Mouse (Mus musculus) ES-Bruce4 (cell line): ENCODE measurements around the gene Nudt14. TPM values are rescaled to one million over a fixed set of nuclear protein-coding genes. Genes with fewer than 3 reads are reported as not detected.

Source experiments
- H3K27ac ChIP-seq: 2 replicates; pipeline ENCODE4 v1.5.1; 2012; ENCODE audit warnings: low read length, inconsistent platforms; ENCODE audit not compliant: insufficient read depth
- H3K27me3 ChIP-seq: 2 replicates; pipeline ENCODE4 v1.6.1; 2012; ENCODE audit warnings: mild to moderate bottlenecking, low read length, inconsistent platforms; ENCODE audit not compliant: control insufficient read depth, poor library complexity, insufficient read depth, severe bottlenecking
- H3K36me3 ChIP-seq: 2 replicates; pipeline ENCODE4 v1.6.1; 2012; ENCODE audit warnings: inconsistent platforms, mild to moderate bottlenecking, low read length, moderate library complexity; ENCODE audit not compliant: control insufficient read depth, poor library complexity, insufficient read depth, severe bottlenecking
- H3K4me1 ChIP-seq: one replicate; pipeline ENCODE4 v1.8.1; 2011; ENCODE audit warnings: low read length; ENCODE audit not compliant: control insufficient read depth, insufficient read depth
- H3K4me3 ChIP-seq: 2 replicates; pipeline ENCODE4 v1.5.1; 2011; ENCODE audit warnings: low read depth, mild to moderate bottlenecking, low read length
- H3K9ac ChIP-seq: 2 replicates; pipeline ENCODE4 v1.6.1; 2012; ENCODE audit warnings: low read depth, mild to moderate bottlenecking, inconsistent platforms; ENCODE audit not compliant: poor library complexity, severe bottlenecking
- H3K9me3 ChIP-seq: replicated peaks from 2 replicates; pipeline ENCODE4 v1.6.1; 2012; ENCODE audit warnings: mild to moderate bottlenecking, low read length, inconsistent platforms; ENCODE audit not compliant: control insufficient read depth, poor library complexity, insufficient read depth, severe bottlenecking
- CTCF ChIP-seq: IDR thresholded peaks from one replicate; pipeline ENCODE4 v1.8.1; 2011; ENCODE audit warnings: low read depth, low read length
- EP300 ChIP-seq: IDR thresholded peaks from 2 replicates; pipeline ENCODE4 v1.6.1; 2011; ENCODE audit warnings: low read depth, low read length; ENCODE audit not compliant: insufficient read depth
- POLR2A ChIP-seq: IDR thresholded peaks from one replicate; pipeline ENCODE4 v1.8.1; 2011; ENCODE audit warnings: low read length; ENCODE audit not compliant: insufficient read depth
- polyA plus RNA-seq: library from polyadenylated mRNA; stranded (reverse); fragments of >200 nt; gene quantifications from 2 replicates; pipeline ENCODE4 v1.2.4, GENCODE M21; 2011; ENCODE audit warnings: low read depth; ENCODE audit not compliant: missing spikeins, insufficient read depth, insufficient read length

Gene Nudt14
- polyA plus RNA-seq, 1 experiment: 48.8 TPM

DNA sequence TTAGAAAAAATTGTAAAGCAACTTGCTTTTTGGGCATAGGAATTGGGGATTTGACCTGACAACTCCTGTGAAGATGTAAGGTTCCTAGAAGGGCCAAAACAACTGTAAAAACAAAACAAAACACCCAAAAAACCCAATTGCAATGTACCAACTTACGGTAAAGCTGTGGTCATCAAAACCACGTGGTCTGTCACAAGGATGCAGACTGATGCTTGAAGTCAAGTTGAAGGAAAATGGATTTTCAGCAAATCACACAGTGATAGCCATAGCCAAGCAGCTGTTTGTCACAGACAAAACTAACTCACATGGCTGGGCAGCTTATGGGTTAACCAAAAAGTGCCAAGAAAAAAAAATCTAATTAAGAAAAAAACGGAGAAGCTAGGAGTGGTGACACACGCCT lies 43.0 kb downstream of the Nudt14 start:
- Histone ChIP-seq H3K9me3 (no peaks in the 10 kb centered on the region), H3K36me3 (no peaks in the 10 kb centered on the region), H3K27ac (no peak overlapping the region), H3K4me3 (no peak overlapping the region), H3K27me3 (no peaks in the 10 kb centered on the region), H3K4me1 (no peaks in the 10 kb centered on the region), H3K9ac (no peak overlapping the region)
- no peak for TF ChIP-seq EP300
- no peak for TF ChIP-seq CTCF
- no peak for TF ChIP-seq POLR2A

DNA sequence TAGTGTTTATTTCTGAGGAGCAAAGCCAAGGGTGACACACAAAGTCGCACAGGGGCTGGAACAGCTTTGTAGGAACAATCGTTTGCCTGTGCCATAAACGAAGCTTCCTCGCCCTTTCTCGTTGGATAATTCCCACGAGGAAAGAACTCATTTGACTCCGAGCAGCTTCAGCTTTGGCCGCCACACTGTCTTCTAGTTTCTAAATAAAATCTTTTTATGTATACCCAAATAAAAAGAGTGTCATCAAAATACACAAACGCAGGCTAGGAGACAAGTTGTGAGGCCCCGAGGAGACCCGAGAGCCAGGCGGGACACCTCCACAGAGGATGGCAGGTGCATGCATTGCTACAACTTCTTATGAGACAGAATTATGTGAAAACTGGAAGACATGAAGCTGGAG lies 43.6 kb downstream of the Nudt14 start:
- no peaks in the 10 kb centered on the region for H3K36me3 ChIP-seq
- H3K27ac ChIP-seq: no peak overlapping the region
- no peak overlapping the region for H3K9ac ChIP-seq
- H3K4me1 ChIP-seq: no peaks in the 10 kb centered on the region
- no peaks in the 10 kb centered on the region for H3K27me3 ChIP-seq
- no peaks in the 10 kb centered on the region for H3K9me3 ChIP-seq
- TF ChIP-seq CTCF (no peak), POLR2A (no peak), EP300 (no peak)
- H3K4me3 ChIP-seq: no peak overlapping the region

DNA sequence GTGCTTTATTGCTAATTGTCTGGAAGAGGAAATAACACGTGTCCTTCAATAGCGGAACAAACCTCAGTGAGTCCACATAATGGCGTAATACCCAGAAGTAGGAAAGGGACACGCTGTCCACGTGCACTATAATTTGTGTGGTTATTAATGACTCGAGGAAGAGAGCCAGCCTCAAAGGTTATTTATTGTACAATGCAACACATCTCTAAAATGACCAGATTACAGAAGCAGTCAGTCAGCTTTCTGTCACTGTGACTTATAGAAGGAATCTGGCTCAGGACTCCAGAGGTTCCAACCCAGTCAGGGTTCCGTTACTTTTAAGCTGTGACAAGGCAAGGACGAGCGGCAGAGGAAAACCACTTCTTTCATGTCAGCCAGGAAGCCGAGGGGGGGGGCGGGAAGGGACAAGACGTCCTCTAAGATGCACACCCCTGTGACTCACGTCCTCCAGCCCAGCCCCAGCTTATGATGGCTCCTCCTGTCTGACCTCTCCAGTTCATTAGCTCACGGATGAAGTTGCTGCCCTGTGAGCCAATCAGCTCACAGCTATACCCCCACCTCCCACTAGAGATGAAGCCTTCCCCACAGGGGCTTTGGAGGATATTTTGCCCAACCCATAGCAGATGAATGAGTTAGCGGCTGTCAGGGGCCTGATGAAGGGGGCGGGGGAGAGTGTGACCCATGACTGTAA lies 44.3 kb downstream of the Nudt14 start:
- H3K9ac ChIP-seq: no peak overlapping the region
- no peak overlapping the region for H3K4me3 ChIP-seq
- H3K36me3 ChIP-seq: no peaks in the 10 kb centered on the region
- H3K9me3 ChIP-seq: no peaks in the 10 kb centered on the region
- no peak overlapping the region for H3K27ac ChIP-seq
- H3K4me1 ChIP-seq: no peaks in the 10 kb centered on the region
- H3K27me3 ChIP-seq: no peaks in the 10 kb centered on the region
- TF ChIP-seq CTCF (no peak), POLR2A (no peak), EP300 (no peak)

DNA sequence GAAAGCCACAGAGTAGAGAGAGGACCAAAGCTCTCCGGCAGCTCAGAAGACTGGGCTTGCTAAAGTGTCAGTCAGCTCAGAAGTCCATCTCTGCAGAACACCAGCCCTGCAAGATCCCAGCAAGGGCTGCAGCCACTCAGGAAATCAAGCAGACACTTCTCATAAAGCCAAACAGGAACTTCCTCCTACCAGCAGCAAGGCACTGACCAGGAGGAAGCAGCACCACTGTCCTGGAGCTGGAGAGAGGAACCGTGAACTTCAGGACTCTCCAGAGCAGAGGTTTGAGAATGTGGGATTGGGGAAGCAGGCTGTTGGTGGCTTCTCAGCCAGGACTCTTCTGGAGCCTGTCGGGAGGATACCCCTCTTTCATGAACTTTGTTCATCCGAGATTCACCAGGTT lies 47.0 kb downstream of the Nudt14 start:
- no peaks in the 10 kb centered on the region for H3K36me3 ChIP-seq
- H3K4me3 ChIP-seq: no peak overlapping the region
- H3K9ac ChIP-seq: no peak overlapping the region
- peaks cover 15% of the 10 kb centered on the region for H3K9me3 ChIP-seq
- no peaks in the 10 kb centered on the region for H3K4me1 ChIP-seq
- H3K27me3 ChIP-seq: no peaks in the 10 kb centered on the region
- TF ChIP-seq CTCF (no peak), POLR2A (no peak), EP300 (no peak)
- H3K27ac ChIP-seq: no peak overlapping the region

DNA sequence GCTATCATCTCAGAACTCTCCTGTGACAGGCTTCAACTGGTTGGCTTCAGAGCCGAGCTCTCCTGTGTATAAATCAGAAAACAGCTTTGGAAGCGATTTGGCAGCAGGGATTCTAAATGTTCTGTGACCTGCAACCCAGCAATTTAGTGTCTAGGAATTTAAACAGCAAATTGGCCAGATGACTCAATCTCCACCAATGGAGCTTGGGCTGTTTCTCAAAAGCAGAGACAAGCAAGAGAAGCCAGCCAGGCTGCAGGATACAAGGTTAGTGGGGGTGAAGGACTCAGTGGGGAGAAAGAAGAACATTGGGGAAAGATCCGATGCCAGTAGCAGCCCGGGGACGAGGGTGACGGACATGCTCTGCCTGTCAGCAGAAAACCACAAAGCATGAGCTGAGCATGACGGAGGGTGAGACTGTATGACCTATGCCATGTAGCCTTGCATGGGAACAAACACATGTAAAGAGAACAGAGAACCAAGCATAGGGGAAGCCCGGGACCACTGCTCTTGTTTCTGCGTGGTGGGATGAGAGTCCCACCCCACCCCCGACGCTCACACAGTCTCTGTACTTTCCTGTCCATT lies 47.5 kb downstream of the Nudt14 start:
- no peaks in the 10 kb centered on the region for H3K27me3 ChIP-seq
- no peak overlapping the region for H3K4me3 ChIP-seq
- TF ChIP-seq CTCF (no peak), POLR2A (no peak), EP300 (no peak)
- H3K36me3 ChIP-seq: no peaks in the 10 kb centered on the region
- no peak overlapping the region for H3K27ac ChIP-seq
- H3K9me3 ChIP-seq: peaks cover 15% of the 10 kb centered on the region
- H3K4me1 ChIP-seq: no peaks in the 10 kb centered on the region
- H3K9ac ChIP-seq: no peak overlapping the region

DNA sequence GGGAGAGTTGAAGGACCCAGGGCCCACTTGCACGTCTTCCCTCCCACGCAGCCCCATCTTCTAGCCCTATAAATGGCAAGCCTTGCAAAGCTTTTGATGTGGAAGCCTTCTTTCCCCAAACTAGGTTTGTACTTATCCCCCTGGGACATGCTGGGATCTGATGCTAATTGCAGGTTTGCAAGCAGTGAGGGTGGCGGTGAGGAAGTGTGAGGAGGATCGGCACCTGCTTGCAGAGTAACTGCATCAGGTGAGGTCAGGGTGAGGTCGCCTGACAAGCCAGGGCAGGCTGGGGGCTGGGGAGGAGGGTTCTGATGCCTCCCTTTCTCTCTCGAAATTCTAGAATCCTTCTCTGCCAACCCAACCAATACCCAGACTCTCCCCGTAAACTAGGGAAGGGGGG lies 56.5 kb downstream of the Nudt14 start:
- no peaks in the 10 kb centered on the region for H3K36me3 ChIP-seq
- H3K27ac ChIP-seq: no peak overlapping the region
- H3K9ac ChIP-seq: no peak overlapping the region
- no peak overlapping the region for H3K4me3 ChIP-seq
- H3K9me3 ChIP-seq: peaks cover 14% of the 10 kb centered on the region
- TF ChIP-seq POLR2A (no peak), EP300 (no peak), CTCF (no peak)
- H3K4me1 ChIP-seq: no peaks in the 10 kb centered on the region
- no peaks in the 10 kb centered on the region for H3K27me3 ChIP-seq

Other genes with a start within 250 kb of the Nudt14 start
- 102 and 104 TPM in 2 replicates for gene Cep170b, start 221.7 kb downstream of the Nudt14 start, polyA plus RNA-seq
- gene Pld4, start 181.5 kb downstream of the Nudt14 start, polyA plus RNA-seq: 0.90 and 1.1 TPM in 2 replicates
- 25.8 and 28.6 TPM in 2 replicates for gene Ahnak2, start 139.5 kb downstream of the Nudt14 start, polyA plus RNA-seq
- gene Clba1, start 133.2 kb downstream of the Nudt14 start, polyA plus RNA-seq: 4.9 and 7.6 TPM in 2 replicates
- 58.9 and 59.1 TPM in 2 replicates for gene Cdca4, start 112.7 kb downstream of the Nudt14 start, polyA plus RNA-seq
- 0.64 and 0.93 TPM in 2 replicates for gene Gpr132, start 73.9 kb downstream of the Nudt14 start, polyA plus RNA-seq
- 47.6 and 50.9 TPM in 2 replicates for gene Jag2, start 12.3 kb downstream of the Nudt14 start, polyA plus RNA-seq
- gene Btbd6, start 34.4 kb upstream of the Nudt14 start, polyA plus RNA-seq: 10.4 and 11.0 TPM in 2 replicates
- gene Brf1, start 58.6 kb upstream of the Nudt14 start, polyA plus RNA-seq: 24.5 and 24.7 TPM in 2 replicates
- 20.7 and 23.8 TPM in 2 replicates for gene Pacs2, start 72.4 kb upstream of the Nudt14 start, polyA plus RNA-seq
- gene Tex22, start 132.4 kb upstream of the Nudt14 start, polyA plus RNA-seq: not detected in 2 replicates
- gene Mta1, start 156.2 kb upstream of the Nudt14 start, polyA plus RNA-seq: 100 and 108 TPM in 2 replicates
- 87.1 and 96.6 TPM in 2 replicates for gene Crip2, start 198.1 kb upstream of the Nudt14 start, polyA plus RNA-seq
- 78.5 and 79.5 TPM in 2 replicates for gene Crip1, start 204.2 kb upstream of the Nudt14 start, polyA plus RNA-seq
- gene Tedc1, start 214.3 kb upstream of the Nudt14 start, polyA plus RNA-seq: 24.5 and 38.2 TPM in 2 replicates
- gene Tmem121, start 243.8 kb upstream of the Nudt14 start, polyA plus RNA-seq: 4.8 and 5.2 TPM in 2 replicates